Mouse (Mus musculus) heart, embryonic 14.5 days (tissue): ENCODE data around the gene Coro1c. TPM values are rescaled to one million over a fixed set of nuclear protein-coding genes. Genes with fewer than 3 reads are reported as not detected.
A peak's percentile ranks its signal among the peaks of the same experiment; 100 is the strongest.
"Not testable (repeated sequence)": the region's sequence is repeated elsewhere in the genome, so short reads cannot be mapped to it uniquely, and the experiment has no call there.

Experiments used
- ATAC-seq: fragments of 200-750 bp; cut with Nextera tagmentation; 2 replicates; pipeline ENCODE4 v1.8.0; 2017; ENCODE audit warnings: low read depth, moderate TSS enrichment; ENCODE audit not compliant: insufficient number of reproducible peaks, insufficient read depth, low FRiP score
- H3K27ac ChIP-seq, 2 experiments: fragments of 200-500 bp in 1 of 2; fragments of 300-500 bp in 1 of 2; sonication (generic) in 1 of 2; replicated peaks in 1 of 2; 2 replicates each; pipeline ENCODE4 v1.5.1; 2012 to 2014; ENCODE audit warnings: low read depth in 2 of 2, low read length in 2 of 2, control low read depth in 1 of 2, mild to moderate bottlenecking in 1 of 2, mixed read lengths in 1 of 2; ENCODE audit not compliant: control insufficient read depth in 1 of 2, insufficient read depth in 1 of 2
- H3K27me3 ChIP-seq: fragments of 300-500 bp; sonication (generic); 2 replicates; pipeline ENCODE4 v1.6.1; 2014; ENCODE audit warnings: mild to moderate bottlenecking, low read length, control low read depth; ENCODE audit not compliant: control insufficient read depth, insufficient read depth
- H3K36me3 ChIP-seq: fragments of 300-500 bp; sonication (generic); 2 replicates; pipeline ENCODE4 v1.6.1; 2014; ENCODE audit warnings: mild to moderate bottlenecking, control low read depth, low read length, mixed read lengths; ENCODE audit not compliant: control insufficient read depth, insufficient read depth
- H3K4me1 ChIP-seq, 2 experiments: fragments of 200-500 bp in 1 of 2; fragments of 300-500 bp in 1 of 2; sonication (generic) in 1 of 2; 2 replicates each; pipeline ENCODE4 v1.6.1; 2012 to 2014; ENCODE audit warnings: low read length in 2 of 2, control low read depth in 1 of 2, mixed read lengths in 1 of 2; ENCODE audit not compliant: control insufficient read depth in 2 of 2, insufficient read depth in 2 of 2
- H3K4me2 ChIP-seq: fragments of 300-500 bp; sonication (generic); 2 replicates; pipeline ENCODE4 v1.6.1; 2014; ENCODE audit warnings: mild to moderate bottlenecking, low read length
- H3K4me3 ChIP-seq, 2 experiments: fragments of 200-500 bp in 1 of 2; fragments of 300-500 bp in 1 of 2; sonication (generic) in 1 of 2; 2 replicates each; pipeline ENCODE4 v1.5.1; 2012 to 2014; ENCODE audit warnings: low read length in 2 of 2, mild to moderate bottlenecking in 2 of 2, control low read depth in 1 of 2, low read depth in 1 of 2, moderate library complexity in 1 of 2; ENCODE audit not compliant: control insufficient read depth in 1 of 2, insufficient read depth in 1 of 2
- H3K9ac ChIP-seq: fragments of 300-500 bp; sonication (generic); 2 replicates; pipeline ENCODE4 v1.6.1; 2014; ENCODE audit warnings: mild to moderate bottlenecking, low read length
- H3K9me3 ChIP-seq: fragments of 300-500 bp; sonication (generic); 2 replicates; pipeline ENCODE4 v1.6.1; 2016; ENCODE audit warnings: low read length, control low read depth; ENCODE audit not compliant: control insufficient read depth
- WGBS: fragments of 180-500 bp; shearing (Covaris S2); extraction: QIAGEN DNeasy Blood & Tissue Kit; methylation state at CpG from one replicate; pipeline ENCODE4 v1.1.7; 2014; 5-methylcytosine and 5-hydroxymethylcytosine counted together
- polyA plus RNA-seq: library from polyadenylated mRNA; unstranded; fragments of >200 nt; fragmentation: Nextera tagmentation; extraction: Ambion mirVana; gene quantifications from 2 replicates; pipeline ENCODE4 v1.2.1, GENCODE M21; 2014

Coro1c gene
- polyA plus RNA-seq, 1 experiment from 2014 or later = 84.9 TPM

DNA sequence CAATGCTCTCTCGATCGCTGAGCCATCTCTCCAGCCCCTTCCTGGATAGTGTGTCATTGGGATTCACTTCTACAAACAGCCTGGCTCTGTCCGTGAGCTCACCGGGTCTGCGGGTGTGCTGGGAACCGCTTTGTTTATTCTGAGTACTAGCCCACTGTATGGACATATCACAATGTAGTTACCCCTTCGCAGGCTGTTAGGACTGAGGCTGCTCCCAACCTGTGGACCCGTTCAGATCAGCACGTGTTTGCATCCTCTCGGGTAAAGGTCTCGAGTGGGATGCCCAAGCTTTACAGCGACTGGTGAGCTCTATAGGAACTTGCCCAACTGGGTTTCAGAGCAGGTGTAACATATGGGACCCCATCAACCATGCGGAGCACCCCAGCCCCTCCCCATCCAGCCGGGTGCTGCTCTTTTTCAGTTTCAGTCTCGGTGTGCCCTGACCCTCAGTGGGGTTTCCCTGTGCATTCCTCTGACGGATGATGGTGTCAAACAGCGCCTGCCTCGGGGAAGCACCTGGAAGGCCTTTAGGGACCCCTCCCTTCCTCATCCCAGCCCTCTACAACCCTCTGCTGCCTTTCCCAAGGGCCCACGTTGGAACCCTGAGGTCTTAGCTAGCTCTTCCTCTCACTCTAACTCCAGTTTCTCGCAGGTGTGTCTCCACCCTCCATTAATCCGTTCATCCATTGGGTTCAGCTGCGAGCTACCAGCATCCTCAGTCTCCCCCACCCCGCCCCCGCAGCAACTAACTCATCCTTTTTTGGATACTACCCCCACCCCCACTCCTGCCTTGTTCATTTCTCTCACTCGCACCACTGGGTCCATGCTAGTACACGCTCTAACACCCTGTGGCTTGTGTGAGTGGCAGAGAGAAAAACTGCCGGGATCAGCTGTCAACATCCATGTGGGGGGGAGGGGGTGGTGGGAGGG, 94.2 kb downstream of the Coro1c start:
- H3K9ac ChIP-seq = no peak overlapping the region
- H3K4me2 ChIP-seq = no peak overlapping the region
- 0 out of 2 replicates have a peak, but pooled peaks cover 3% of the 10 kb centered on the region for H3K9me3 ChIP-seq
- H3K4me1 ChIP-seq = no peaks in the 10 kb centered on the region
- no peaks in the 10 kb centered on the region for H3K36me3 ChIP-seq
- H3K27ac ChIP-seq = no peak overlapping the region
- H3K27me3 ChIP-seq = no peaks in the 10 kb centered on the region
- 29% methylated on average over 27 of the region's 27 CpGs for WGBS
- H3K4me3 ChIP-seq = no peak overlapping the region
- ATAC-seq = no peak

DNA sequence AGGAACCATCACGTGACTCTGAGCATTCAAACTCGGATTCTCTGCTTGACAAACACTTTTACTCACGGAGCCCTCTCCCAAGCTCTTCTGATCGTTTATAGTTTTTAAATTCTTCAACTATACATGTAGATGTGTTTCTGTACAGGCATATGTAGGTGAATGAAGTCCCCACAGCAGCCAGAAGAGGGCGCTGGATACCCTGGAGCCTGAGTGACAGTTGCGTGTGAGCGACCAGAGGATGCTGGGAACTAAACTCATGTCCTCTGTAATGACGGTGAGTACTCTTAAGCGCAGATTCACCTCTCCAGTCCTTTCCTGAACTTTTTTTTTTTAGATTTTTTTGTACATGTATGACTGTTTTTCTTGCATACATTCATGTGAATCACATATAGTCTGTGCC, 95.0 kb downstream of the Coro1c start:
- no peak for ATAC-seq
- Histone ChIP-seq H3K9ac (no peak overlapping the region), H3K4me2 (no peak overlapping the region), H3K27me3 (no peaks in the 10 kb centered on the region), H3K4me1 (no peaks in the 10 kb centered on the region), H3K4me3 (no peak overlapping the region), H3K9me3 (0 out of 2 replicates have a peak, but pooled peaks cover 3% of the 10 kb centered on the region), H3K27ac (no peak overlapping the region), H3K36me3 (no peaks in the 10 kb centered on the region)
- WGBS = 19% methylated on average over 9 of the region's 9 CpGs

DNA sequence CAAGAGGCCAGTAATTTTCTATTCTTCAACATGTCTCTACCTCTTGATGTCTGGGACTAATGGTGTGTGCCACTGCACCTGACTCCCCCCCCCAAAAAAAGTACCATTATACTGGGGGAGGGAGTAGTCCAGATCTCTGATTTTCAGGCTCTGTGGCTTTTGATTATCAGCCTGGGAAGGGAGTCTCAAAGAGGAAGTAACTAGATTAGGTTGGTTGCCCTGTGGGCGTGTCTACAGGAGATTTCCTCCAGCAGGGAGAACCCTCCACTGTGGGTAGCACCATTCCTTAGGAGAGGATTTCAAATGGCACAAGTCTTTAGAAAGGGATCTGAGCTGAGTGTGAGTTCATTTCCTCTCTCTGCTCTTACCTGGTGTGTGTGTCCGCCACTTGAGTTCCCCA, 95.9 kb downstream of the Coro1c start:
- 88% methylated on average over 2 of the region's 2 CpGs for WGBS
- no peak for ATAC-seq

DNA sequence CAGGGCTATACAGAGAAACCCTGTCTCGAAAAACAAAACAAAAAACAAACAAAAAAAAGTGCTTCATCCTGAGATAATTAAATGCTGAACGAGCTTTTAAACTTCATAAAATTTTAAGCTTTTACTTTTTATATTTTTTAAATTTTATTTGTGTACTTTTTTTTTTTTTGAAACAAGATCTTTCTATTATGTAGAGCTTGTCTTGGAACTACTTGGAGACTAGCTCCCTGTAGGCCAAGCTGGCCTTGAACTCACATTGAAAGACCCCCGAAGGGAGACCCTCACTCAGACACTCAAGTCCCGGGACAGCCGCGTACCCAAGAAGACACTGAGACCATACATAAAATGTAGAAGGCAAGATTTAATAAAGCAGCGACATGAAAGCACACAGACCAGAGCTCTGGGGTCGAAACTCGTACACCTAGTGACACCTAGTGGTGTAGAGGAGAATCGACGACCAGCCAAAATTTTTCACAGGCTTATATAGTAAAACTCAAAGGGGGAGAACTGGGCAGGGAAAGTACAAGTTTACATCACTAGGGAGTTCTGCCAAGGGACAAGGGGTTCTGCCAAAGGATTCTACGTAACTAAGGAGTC, 96.6 kb downstream of the Coro1c start:
- not testable (repeated sequence) for H3K4me3 ChIP-seq, H3K9ac ChIP-seq, H3K4me2 ChIP-seq, ATAC-seq, H3K9me3 ChIP-seq, H3K4me1 ChIP-seq, H3K27me3 ChIP-seq, H3K27ac ChIP-seq, H3K36me3 ChIP-seq
- WGBS = 20% methylated on average over 11 of the region's 12 CpGs

More for the DNA sequence above, 95.9 kb downstream of the Coro1c start:
- Histone ChIP-seq H3K27me3 (no peaks in the 10 kb centered on the region), H3K9ac (no peak overlapping the region), H3K27ac (no peak overlapping the region), H3K4me1 (peaks cover 2 to 5% of the 10 kb centered on the region in 2 experiments), H3K4me3 (no peak overlapping the region), H3K4me2 (no peak overlapping the region), H3K36me3 (no peaks in the 10 kb centered on the region), H3K9me3 (0 out of 2 replicates have a peak, but pooled peaks cover 3% of the 10 kb centered on the region)

DNA sequence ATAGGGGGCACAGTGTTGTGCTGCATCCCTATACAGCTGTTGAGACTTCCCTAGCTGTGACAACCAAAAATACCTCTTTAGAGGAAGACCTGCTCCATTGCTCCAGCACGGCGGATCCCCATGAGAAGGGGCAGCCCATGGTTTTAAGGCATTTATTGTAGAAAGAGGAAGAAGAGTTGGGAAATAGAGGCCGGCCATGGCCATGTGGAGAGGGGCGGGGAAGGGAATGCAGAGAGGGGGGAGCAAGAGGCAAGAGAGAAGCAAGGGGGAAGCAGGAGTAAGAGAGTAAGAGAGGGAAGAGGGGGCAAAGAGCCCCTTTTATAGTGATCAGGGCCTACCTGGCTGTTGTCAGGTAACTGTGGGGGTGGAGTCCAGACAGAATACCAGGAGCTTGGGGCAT, 98.4 kb downstream of the Coro1c start:
- ATAC-seq = no peak
- Histone ChIP-seq H3K4me3 (no peak overlapping the region), H3K36me3 (no peaks in the 10 kb centered on the region), H3K9ac (no peak overlapping the region), H3K9me3 (0 out of 2 replicates have a peak, but pooled peaks cover 3% of the 10 kb centered on the region), H3K27me3 (no peaks in the 10 kb centered on the region), H3K4me2 (no peak overlapping the region), H3K4me1 (peaks cover 2 to 5% of the 10 kb centered on the region in 2 experiments), H3K27ac (no peak overlapping the region)
- WGBS = 87% methylated on average over 4 of the region's 4 CpGs

DNA sequence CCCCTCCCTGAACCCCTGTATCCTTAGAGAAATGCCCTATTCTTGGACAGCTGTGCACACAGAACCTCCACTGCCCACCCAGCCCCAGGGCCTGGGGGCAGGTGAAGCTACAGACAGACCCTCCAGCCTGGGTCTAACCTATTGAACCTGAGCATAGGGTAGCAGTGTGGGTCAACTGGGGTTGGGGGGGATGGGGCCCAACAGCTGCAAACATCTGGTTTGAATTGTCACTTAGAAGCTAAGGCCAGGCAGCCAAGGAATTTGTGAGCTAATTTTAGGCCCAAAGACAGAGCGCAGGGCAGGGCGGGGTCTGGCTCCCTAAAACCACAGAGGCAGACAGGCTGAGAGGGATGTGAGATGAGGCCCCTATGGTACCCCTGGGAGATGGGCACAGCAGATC, 100.4 kb downstream of the Coro1c start:
- WGBS = 10% methylated on average over 2 of the region's 2 CpGs
- no peak overlapping the region for H3K4me2 ChIP-seq
- H3K9ac ChIP-seq = no peak overlapping the region; the same call in 1 of the 2 replicates
- no peak overlapping the region for H3K4me3 ChIP-seq
- H3K27ac ChIP-seq = no peak overlapping the region
- H3K27me3 ChIP-seq = no peaks in the 10 kb centered on the region
- 0 out of 2 replicates have a peak, but pooled peaks cover 3% of the 10 kb centered on the region for H3K9me3 ChIP-seq
- H3K36me3 ChIP-seq = no peaks in the 10 kb centered on the region
- H3K4me1 ChIP-seq = peaks cover 2 to 5% of the 10 kb centered on the region in 2 experiments
- ATAC-seq = peak; percentile 15; the same call in 1 of the 2 replicates

DNA sequence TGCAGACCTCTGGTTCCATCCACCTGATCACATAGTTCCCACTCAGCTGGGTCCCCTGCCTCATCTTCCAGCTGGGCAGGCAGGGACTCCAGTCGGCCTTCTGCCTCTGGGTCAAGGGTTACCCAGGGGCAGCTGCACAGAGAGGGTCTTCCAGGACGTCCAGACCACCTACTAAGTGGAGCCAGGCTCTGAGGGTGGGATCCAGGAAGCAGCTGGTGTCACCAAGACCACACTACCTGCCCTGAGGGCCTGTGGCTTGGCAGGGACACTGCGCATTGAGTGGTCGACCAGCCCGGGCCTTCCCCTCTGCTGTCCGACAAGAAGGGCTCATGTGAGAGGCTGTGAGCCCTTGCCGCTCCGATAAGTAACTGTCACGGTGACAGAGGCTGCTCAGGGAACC, 100.8 kb downstream of the Coro1c start:
- 0 out of 2 replicates have a peak, but pooled peaks cover 3% of the 10 kb centered on the region for H3K9me3 ChIP-seq
- H3K27me3 ChIP-seq = no peaks in the 10 kb centered on the region
- no peak overlapping the region for H3K4me3 ChIP-seq
- ATAC-seq = 0 out of 2 replicates have a peak, but pooled peaks have one; percentile 7
- no peak overlapping the region; the same call in 1 of the 2 replicates for H3K9ac ChIP-seq
- no peak overlapping the region for H3K27ac ChIP-seq
- H3K36me3 ChIP-seq = no peaks in the 10 kb centered on the region
- H3K4me1 ChIP-seq = peaks cover 2 to 5% of the 10 kb centered on the region in 2 experiments
- 30% methylated on average over 9 of the region's 9 CpGs for whole genome bisulfite sequencing
- H3K4me2 ChIP-seq = no peak overlapping the region
